Mouse (Mus musculus): ENCODE data around the gene AI413582.

- no peak for TF ChIP-seq CEBPB (IDR thresholded peaks at IDR 0.05; ENCODE audit: insufficient read depth, poor library complexity, severe bottlenecking)
- TF ChIP-seq POLR2A (IDR thresholded peaks at IDR 0.05; ENCODE audit: insufficient read length, low read depth) = no peak
- no peak for TF ChIP-seq USF1 (IDR thresholded peaks at IDR 0.05; ENCODE audit: low read depth)
- no peak for TF ChIP-seq MYOD1 (IDR thresholded peaks at IDR 0.05; ENCODE audit: control insufficient read depth in 1 of 3, insufficient read length in 2 of 3, low read depth in 2 of 3)
- no peak for TF ChIP-seq SRF (IDR thresholded peaks at IDR 0.05; ENCODE audit: control insufficient read depth, insufficient read length, low read depth)
- no peak for TF ChIP-seq MAX (IDR thresholded peaks at IDR 0.05; ENCODE audit: low read depth)
- no peak for TF ChIP-seq E2F4 (IDR thresholded peaks at IDR 0.05; ENCODE audit: insufficient read depth)
These were observed 23.6 kb downstream of the AI413582 start for GRCm38 (mm10) chr17:27541984-27542383.
